Mouse (Mus musculus) kidney, postnatal 36 days (tissue): Measurements from ENCODE around the gene Fam155a.

Source experiments
- DNase-seq, 2 experiments: peaks; one replicate each; pipeline ENCODE4 v3.0.0; 2021 to 2022; ENCODE audit warnings: mixed read lengths in 2 of 2

Fam155a gene

DNA sequence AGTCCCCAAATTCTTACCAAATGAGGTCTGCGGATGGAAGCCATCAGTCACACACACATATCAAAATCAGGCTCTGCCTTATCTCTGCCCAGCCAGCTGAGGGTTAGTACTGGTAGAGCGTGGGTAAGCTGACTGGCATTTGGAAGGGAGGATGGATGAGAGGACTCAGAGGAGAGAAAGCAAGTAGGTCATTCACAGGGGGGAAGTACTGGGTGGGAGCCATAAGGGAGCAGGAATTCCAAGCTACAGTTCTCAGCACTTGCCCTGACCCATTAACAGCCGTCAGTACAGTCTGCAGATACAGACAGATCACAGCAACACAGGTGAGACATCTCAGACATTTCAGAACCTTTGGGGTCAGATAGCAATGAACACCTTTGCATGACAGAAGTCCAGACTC, 300.8 kb downstream of the Fam155a start:
- DNase-seq: no peak

- DNase-seq: no peak
Observed at GRCm38 (mm10) chr8:9461111-9461510, 309.9 kb downstream of the Fam155a start.

DNA sequence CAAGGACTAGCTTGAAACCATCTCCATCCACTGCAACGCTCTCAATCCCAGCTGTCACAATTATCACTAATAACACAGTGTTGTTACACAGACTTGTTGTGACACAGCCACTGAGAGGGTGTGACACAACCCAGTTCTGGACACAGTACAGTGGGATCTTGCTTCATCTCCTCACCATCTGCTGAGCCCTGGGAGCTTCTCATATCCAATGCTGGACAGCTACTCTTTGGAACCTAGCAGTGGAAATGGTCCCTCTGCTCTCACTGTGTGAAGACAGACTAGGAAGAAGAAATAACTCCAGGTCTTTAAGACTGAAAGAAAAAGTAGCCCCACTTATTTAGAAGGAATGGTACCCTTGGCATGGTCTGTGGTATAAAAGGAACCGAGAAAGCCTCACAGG, 310.3 kb downstream of the Fam155a start:
- no peak for DNase-seq

DNA sequence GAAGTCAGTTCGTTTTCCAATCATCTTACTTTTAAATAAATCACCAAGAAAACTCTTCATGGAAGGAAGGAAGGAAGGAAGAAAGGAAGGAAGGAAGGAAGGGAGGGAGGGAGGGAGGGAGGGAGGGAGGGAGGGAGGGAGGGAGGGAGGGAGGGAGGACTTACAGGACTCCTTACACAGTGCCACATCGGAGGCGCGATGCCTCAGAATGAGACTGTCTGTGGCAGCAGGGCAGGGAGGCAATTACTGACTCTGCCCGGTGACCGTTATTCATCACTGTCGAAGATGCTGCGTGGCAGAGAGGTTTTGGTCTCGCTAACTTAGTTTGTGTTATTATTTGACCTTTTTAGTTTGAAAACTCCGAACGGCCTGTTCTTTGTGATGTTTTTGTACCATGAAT, 312.3 kb downstream of the Fam155a start:
- DNase-seq: no peak

GRCm38 (mm10) chr8:9455138-9455537, 315.8 kb downstream of the Fam155a start:
- DNase-seq: no peak

- no peak for DNase-seq
Observed at GRCm38 (mm10) chr8:9453742-9454141, 317.2 kb downstream of the Fam155a start.

DNA sequence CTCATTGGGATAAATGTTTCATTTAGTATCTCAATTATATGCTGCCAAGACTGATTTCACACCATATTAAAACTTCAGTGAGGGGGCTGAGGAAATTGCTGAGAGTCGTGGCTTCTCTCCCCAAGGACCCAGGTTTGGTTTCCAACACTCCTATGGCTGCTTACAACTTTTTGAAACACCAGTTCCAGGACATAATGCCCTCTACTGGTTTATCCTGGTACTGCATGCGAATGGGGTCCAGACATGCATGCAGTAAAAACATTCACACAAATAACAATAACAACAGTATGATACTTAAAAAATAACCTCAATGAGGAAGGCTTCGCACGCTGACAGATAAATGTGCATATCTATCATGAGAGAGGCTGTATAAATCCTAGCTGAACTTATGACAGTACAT, 319.4 kb downstream of the Fam155a start:
- DNase-seq: peak in 1 of 2 experiments; percentile 12

DNA sequence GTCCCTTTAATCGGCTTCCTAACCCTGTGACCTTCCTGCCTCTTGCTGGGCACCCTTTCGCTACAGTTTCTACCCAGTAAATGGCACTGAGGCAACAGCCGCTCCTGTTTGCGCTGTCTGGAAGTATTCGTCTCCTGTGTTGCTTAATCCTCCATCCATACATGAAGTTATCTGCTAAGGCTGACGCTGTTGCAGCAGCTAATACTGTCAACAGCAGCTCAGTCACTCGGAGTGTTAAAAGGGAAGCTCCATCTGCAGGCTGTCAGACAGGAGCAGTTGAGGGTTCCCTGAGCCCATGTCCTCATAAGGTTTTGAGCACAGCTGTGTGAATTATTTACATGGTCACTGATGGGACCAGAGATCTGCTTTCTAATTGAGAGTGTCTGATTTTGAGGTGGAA, 322.3 kb downstream of the Fam155a start:
- DNase-seq: no peak

DNA sequence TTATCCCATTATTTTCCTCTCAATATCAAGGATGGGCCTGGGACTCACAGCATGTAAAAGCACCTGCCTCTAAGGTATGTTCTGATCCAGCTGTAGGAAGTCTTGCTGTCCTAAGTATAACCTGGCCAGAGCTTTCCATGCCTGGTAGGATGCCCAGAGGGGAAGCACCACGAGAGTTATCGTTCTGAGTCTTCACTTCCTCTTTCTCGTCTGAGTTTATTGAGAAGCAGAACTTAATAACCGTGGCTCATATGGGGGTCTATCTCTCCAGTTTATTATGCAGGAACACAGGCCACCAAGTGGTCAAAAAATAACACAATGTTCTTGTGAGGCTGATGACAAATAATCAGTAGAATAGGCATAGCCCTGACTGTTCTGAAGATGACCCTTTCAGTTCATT, 333.1 kb downstream of the Fam155a start:
- no peak for DNase-seq

GRCm38 (mm10) chr8:9435501-9435900, 335.5 kb downstream of the Fam155a start:
- peak in 1 of 2 experiments; percentile 32 for DNase-seq

DNA sequence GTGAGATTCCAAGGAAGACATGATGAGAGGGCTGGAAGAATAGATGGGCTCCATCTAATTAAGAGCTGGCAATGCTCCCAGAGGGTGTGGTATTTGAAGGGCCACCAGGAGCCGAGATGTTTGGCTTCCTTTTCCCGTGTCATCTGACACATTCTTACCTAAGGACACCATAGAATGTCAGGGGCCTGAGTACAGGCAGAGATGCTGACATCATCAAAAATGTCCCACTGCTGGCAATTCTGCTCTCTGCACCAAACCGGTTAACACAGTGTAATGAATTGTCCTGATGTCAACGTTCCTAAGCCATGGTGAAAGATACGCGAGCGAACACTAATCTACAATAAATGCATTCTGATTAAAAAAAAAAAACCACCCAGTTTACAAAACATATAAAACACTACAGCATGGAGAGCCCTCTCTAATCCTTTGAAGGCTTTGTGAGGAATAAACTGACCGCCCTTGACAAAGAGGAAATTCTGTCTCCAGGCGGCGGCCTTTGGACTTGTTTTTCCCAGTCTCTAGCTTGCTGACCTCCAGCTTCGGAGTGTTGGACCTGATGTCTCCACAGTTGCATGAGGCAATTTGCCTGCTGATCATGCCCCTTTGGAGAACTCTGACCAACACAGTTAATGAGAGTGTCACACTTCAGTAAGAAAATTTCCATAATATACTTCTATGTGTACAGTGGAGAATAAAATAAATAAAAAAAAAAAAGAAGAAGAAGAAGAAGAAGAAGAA, 338.2 kb downstream of the Fam155a start:
- DNase-seq: peak; percentile 67 to 74

DNA sequence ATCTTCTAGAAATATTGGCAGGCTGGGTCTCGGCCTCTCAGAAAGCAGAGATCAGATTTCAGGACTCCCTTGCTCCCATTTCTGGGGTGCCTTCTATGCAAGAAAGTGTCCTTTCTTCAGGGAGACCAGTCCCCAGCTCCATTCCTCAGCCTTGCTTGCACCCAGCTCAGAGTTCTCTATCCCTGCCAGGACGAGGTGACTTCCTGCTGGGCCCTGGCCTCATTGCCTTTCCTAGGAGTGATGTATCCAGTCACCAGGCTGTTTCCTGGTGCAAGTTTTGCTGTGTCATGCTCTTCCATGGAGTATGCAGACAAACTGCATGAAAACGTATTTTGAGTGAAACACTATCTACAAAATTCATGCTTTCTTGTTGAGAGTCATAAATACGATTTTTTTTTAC, 342.1 kb downstream of the Fam155a start:
- no peak for DNase-seq

DNA sequence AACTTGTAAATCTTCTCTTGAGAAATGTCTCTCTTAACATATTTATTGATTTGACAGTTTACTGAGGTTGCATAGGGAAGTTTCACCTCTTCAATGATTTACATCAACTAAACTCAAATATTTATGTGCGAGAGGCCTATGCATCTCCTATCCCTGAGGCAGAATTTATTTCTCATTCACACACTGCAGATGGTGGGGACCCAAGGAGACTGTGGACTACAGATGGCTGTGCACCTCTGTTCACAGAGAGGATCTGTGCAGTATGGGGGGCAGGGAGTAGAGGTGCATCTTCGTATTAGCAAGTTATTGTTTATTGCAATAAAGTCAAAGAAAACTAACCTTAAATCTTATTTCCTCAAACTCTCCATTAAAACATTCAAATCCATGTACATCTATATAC, 346.9 kb downstream of the Fam155a start:
- DNase-seq: no peak

- no peak for DNase-seq
Observed at GRCm38 (mm10) chr8:9423590-9423989, 347.4 kb downstream of the Fam155a start.

- DNase-seq: no peak
Observed at GRCm38 (mm10) chr8:9423184-9423583, 347.8 kb downstream of the Fam155a start.

DNA sequence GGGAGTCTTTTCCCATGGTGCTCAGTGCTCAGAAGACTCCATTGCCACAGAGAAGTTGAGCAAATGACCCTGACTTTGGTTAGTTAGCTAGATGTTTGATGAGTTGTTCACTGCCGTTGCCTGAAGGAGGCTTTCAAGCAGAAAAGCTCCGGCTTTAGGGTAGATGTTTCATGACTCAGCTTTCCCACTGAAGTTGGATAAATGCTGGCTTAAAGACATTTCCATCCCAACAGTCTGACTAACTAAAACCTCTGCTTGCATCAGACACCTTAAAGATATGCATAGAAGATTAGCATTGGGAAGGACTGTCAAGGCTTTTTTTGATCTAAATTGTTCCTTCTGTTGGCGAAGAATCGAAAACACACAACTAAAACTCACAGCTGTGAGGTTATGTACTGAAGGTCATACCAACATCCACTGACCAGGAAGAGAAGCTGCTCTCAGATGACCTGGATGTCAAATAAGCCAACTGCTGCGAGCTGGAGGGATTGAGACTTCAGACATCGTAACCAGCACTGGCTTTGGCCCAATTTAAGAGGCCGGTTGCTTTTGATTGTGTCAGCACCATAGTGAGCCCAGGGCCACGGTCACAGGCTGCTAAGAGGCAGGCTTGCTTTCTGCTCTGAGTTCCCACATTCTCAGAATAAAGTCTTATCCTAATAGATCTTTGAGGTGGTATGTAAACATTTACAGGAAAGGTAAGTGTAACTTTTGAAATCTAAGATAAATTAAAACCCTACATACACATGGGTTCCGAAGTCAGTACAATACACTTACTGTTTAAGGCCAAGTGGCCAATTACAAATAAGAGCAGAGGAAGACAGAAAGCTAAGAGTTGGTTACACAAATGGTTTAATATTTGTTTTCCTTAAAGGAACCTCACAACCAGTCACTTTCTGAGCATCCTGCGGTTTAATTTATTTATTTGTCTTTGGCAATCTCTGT, 351.8 kb downstream of the Fam155a start:
- peak; percentile 41 to 42 for DNase-seq

GRCm38 (mm10) chr8:9416189-9416588, 354.8 kb downstream of the Fam155a start:
- DNase-seq: no peak

GRCm38 (mm10) chr8:9408480-9408879, 362.5 kb downstream of the Fam155a start:
- DNase-seq: no peak

DNA sequence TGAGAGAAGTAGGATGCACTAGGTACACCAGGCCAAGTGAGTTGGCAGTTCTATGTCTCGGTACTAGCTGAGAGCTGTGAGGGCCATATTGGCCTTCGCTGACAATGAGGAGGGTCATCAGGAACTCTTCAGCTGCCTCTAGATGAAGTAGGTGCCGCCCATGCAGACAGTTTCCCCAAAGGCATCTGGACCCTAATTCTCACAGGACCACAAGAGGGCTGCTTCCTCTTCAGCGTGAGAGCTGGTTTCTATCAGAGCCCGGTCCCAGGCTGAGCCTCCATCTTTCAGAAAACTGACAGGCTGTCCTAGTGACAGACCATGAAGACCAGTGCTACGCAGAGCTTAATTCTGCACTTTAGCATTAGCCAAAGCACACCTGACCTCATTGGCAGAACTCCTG, 364.8 kb downstream of the Fam155a start:
- no peak for DNase-seq

DNA sequence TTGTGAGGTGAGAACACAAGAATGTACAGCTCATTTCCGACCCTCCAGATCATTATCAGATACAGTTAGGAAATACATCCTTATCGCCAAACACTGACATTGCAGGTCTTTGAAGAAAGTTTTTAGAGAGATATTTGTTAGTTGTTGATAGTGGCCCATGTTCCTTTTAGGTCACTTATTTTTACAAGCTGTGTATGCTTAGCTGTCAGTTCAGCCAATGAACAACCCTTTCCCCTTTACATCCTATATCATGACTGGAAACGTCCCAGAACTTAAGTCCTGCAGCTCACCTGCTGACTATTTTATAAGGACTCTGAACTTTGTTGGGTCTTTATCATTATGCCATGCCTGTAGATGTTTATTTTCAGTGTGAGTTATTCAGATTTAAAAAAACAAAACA, 366.3 kb downstream of the Fam155a start:
- no peak for DNase-seq

DNA sequence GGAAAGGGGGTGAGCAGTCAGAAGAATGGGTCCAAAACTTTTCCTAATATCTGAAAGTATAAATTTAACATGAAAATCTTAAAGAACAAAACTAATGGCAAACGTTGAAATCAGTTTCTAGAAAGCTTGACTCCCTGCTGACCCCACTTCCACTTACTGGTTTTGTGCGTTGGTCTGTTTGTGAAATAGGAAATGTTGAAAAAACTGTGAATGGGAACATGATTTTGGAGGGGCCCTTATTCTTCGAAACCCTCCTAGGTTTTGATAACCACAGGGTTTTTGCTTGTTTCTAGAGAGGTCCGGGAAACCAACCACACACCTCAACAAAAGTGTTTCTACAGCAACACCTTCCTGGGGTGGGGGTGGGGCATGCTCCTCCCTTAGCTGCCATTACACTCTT, 368.6 kb downstream of the Fam155a start:
- DNase-seq: no peak

- no peak for DNase-seq
Observed at GRCm38 (mm10) chr8:9398606-9399263, 372.2 kb downstream of the Fam155a start.

DNA sequence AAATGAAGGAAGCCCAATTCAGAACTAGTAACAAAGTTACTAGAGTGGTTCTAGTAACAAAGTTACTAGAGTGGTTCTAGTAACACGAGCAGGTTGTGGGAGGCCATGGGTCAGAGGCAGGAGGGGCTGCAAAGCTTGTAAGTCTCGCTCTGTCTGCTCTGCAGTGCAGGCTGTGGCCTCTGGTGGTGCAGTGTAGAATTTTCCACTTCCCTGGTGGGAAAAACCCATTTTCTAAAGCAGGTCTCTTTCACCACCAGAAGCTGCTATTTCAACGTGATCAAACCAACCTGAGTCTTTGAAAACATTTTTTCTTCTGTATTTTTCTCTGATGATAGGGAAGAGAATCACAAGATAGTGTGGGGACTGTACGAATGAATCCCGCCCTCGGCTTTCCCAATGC, 372.9 kb downstream of the Fam155a start:
- no peak for DNase-seq

GRCm38 (mm10) chr8:9394670-9395069, 376.3 kb downstream of the Fam155a start:
- DNase-seq: no peak
